Mouse (Mus musculus) ovary, adult 10 weeks (tissue): Measurements from ENCODE around the gene Kif1a. TPM values are rescaled to one million over a fixed set of nuclear protein-coding genes. Genes with fewer than 3 reads are reported as not detected.

Experiments
- polyA plus RNA-seq: library from polyadenylated mRNA; stranded (reverse); fragments of 350-450 nt; fragmentation: Illumina TruSeq; extraction: RNeasy Lipid Tissue Mini Kit (QIAGEN cat#74804); gene quantifications from one replicate; pipeline ENCODE4 v1.2.3, GENCODE M21; 2014

Kif1a gene
- 0.51 TPM for polyA plus RNA-seq

DNA sequence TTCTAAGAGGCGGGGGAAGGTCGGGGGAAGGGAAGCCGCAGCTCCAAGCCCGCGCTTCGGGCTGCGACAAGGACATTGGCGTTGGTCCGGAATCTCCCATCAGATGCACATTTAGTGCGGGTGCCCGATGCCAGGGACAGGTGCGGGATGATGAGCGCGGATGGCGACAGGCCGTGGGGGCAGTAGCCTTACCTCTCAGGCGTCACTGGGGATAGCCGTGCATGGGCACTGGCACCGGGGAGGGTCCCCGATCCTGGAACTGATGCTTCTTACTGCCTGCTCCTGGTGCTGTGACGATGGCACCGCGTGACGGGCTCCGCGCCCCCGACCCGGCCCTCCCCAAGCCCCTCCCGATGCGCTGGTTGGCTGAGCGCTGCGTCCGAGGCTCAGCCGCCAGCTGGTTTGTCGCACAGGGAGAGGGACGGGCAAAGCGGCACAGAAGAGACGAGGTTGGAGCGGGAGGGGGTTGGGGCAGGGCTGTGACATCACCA lies at the start of gene Kif1a:
Gene Kif1a, minus strand, starts transcription at position 381 of the 491 bp plus-strand sequence.

GRCm38 (mm10) chr1:93135036-93135526 lies 33.3 kb upstream of the Kif1a start, which contains the start of gene Agxt:
Gene Agxt, plus strand, starts transcription at chr1:93135240.

DNA sequence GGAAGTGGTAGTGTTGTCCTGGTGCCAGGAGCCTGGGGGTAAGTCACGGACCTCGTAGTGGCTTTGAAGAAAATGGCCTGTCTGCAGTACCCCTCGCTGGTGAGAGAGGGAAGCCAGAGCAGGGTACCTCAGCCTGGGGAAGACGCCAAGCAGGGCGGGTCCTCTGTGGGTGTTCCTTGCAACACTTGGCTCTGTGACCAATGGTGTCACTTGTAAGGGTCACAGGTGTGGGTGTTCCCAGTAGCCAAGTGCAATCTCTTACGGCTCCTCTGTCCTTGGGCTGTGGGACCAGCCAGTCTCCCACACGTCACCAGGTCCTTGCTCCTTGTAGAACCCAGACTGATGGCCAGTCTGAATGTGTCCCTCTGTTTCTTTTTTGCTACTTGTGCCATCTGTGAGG lies 95.7 kb downstream of the Kif1a start, which contains the start of gene Aqp12:
Gene Aqp12, plus strand, starts transcription at position 274 of the 400 bp plus-strand sequence.

Other genes with a start within 250 kb of the Kif1a start
- gene Ankmy1, start 199.0 kb downstream of the Kif1a start, polyA plus RNA-seq = 0.17 TPM
- gene Dusp28, start 195.0 kb downstream of the Kif1a start, polyA plus RNA-seq = 3.5 TPM
- gene Rnpepl1, start 191.2 kb downstream of the Kif1a start, polyA plus RNA-seq = 1.7 TPM
- 2.4 TPM for gene Capn10, start 167.6 kb downstream of the Kif1a start, polyA plus RNA-seq
- gene Gpr35, start 151.1 kb downstream of the Kif1a start, polyA plus RNA-seq = 1.8 TPM
- not detected for gene Aqp12, start 95.6 kb downstream of the Kif1a start, polyA plus RNA-seq
- gene Agxt, start 33.3 kb upstream of the Kif1a start, polyA plus RNA-seq = not detected
- 0.26 TPM for gene 2310007B03Rik, start 59.0 kb upstream of the Kif1a start, polyA plus RNA-seq
- 0.11 TPM for gene Crocc2, start 66.8 kb upstream of the Kif1a start, polyA plus RNA-seq
- 34.8 TPM for gene Sned1, start 133.9 kb upstream of the Kif1a start, polyA plus RNA-seq
- gene Mterf4, start 204.0 kb upstream of the Kif1a start, polyA plus RNA-seq = 16.5 TPM
- 134 TPM for gene Ppp1r7, start 240.9 kb upstream of the Kif1a start, polyA plus RNA-seq
- gene Pask, start 241.5 kb upstream of the Kif1a start, polyA plus RNA-seq = 4.4 TPM